Mouse (Mus musculus): ENCODE results near the gene Sacs. TPM values are rescaled to one million over a fixed set of nuclear protein-coding genes. Genes with fewer than 3 reads are reported as not detected.

The Sacs gene
- polyA plus RNA-seq, 1 experiment from 2014 or later, result 0.95 TPM

DNA sequence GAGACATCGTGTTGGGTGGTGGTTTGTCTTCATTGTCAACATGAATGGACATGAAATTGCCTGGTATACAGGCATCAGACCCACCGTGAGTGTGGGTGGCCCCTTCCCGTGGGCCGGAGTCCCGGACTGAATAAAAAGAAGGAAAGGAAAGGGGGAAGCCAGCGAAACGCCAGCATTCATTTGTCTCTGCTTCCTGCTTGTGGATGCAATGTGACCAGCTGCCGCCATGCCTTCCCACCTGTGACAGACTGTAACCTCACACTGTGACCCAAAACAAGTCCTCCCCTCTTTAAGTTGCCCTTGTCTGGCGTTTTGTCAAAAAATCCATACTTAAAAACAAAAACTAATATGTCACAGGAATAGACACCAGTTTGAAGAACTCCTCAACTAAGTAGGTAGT lies 27.7 kb downstream of the Sacs start:
- no peak overlapping the region for H3K9ac ChIP-seq (ENCODE audit: low read length)
- DNase-seq (ENCODE audit: low spot score) (no peak), ATAC-seq (ENCODE audit: low FRiP score, low TSS enrichment) (no peak)
- TF ChIP-seq EP300 (optimal IDR thresholded peaks at IDR 0.05), result no peak
- TF ChIP-seq CTCF (IDR thresholded peaks at IDR 0.05; ENCODE audit: low read depth), result no peak
- 73% methylated on average over 9 of the region's 9 CpGs for WGBS
- no peak overlapping the region for H3K4me3 ChIP-seq (ENCODE audit: low read depth, low read length)
- 0 out of 2 replicates have a peak, but pooled peaks cover 3% of the 10 kb centered on the region for H3K4me1 ChIP-seq (replicated peaks; ENCODE audit: control insufficient read depth, insufficient read depth)
- no peaks in the 10 kb centered on the region for H3K27me3 ChIP-seq (ENCODE audit: control insufficient read depth, insufficient read depth, low read length)
- no peaks in the 10 kb centered on the region for H3K9me3 ChIP-seq (ENCODE audit: control insufficient read depth, low read length)
- H3K4me2 ChIP-seq (replicated peaks; ENCODE audit: low read depth), result no peak overlapping the region
- no peaks in the 10 kb centered on the region for H3K36me3 ChIP-seq (ENCODE audit: control insufficient read depth, insufficient read depth, low read length)
- H3K27ac ChIP-seq (replicated peaks), result no peak overlapping the region

DNA sequence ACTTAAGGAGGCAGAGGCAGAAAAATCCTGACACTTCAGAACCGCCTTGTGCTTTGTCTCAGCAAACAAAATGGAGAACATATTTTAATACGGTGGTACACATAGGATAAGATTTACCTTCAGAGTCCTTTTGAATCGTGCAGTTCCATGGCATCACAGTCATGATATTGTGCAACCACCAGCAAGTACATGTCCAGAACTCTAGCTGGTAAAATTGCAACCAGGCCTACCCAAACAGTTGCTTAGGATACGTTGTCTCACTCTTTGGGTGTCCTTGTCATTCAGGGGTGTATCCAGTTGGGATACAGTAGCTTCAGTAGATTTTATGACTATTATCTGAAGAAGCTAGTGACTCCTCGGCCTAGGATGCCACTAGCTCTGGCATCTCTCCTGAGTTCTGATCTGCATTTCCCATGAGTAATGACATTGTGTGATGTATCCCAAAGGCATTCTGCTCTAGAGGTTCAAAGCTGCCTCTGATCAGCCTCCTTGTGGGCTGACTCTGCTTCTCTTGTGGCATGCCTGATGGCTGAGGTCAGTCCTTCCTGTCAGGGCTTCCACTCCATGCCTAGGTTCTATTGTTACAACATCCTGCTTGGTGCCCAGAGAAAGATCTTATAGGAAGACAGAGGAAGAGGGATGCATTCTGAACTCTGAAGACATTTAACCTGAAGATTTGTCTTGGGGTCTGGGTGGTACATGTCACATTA lies 33.2 kb downstream of the Sacs start:
- WGBS, result 83% methylated on average over 5 of the region's 5 CpGs
- H3K36me3 ChIP-seq (ENCODE audit: control insufficient read depth, insufficient read depth, low read length), result no peaks in the 10 kb centered on the region
- ATAC-seq (ENCODE audit: low FRiP score, low TSS enrichment) (no peak), DNase-seq (ENCODE audit: low spot score) (no peak)
- no peaks in the 10 kb centered on the region for H3K4me1 ChIP-seq (replicated peaks; ENCODE audit: control insufficient read depth, insufficient read depth)
- no peaks in the 10 kb centered on the region for H3K27me3 ChIP-seq (ENCODE audit: control insufficient read depth, insufficient read depth, low read length)
- H3K4me2 ChIP-seq (replicated peaks; ENCODE audit: low read depth), result no peak overlapping the region
- no peaks in the 10 kb centered on the region for H3K9me3 ChIP-seq (ENCODE audit: control insufficient read depth, low read length)
- no peak overlapping the region for H3K27ac ChIP-seq (replicated peaks)
- no peak overlapping the region for H3K9ac ChIP-seq (ENCODE audit: low read length)
- TF ChIP-seq EP300 (optimal IDR thresholded peaks at IDR 0.05) (no peak), CTCF (IDR thresholded peaks at IDR 0.05; ENCODE audit: low read depth) (no peak)
- H3K4me3 ChIP-seq (ENCODE audit: low read depth, low read length), result no peak overlapping the region

GRCm38 (mm10) chr14:61172548-61173158 lies 34.4 kb downstream of the Sacs start:
- H3K9me3 ChIP-seq (ENCODE audit: control insufficient read depth, low read length), result no peaks in the 10 kb centered on the region
- H3K4me3 ChIP-seq (ENCODE audit: low read depth, low read length), result peak overlapping the region; percentile 66
- no peaks in the 10 kb centered on the region for H3K36me3 ChIP-seq (ENCODE audit: control insufficient read depth, insufficient read depth, low read length)
- no peaks in the 10 kb centered on the region for H3K27me3 ChIP-seq (ENCODE audit: control insufficient read depth, insufficient read depth, low read length)
- H3K4me1 ChIP-seq (replicated peaks; ENCODE audit: control insufficient read depth, insufficient read depth), result no peaks in the 10 kb centered on the region
- peak; percentile 99 for DNase-seq (ENCODE audit: low spot score)
- H3K9ac ChIP-seq (ENCODE audit: low read length), result peak overlapping the region; percentile 74
- no peak for TF ChIP-seq CTCF (IDR thresholded peaks at IDR 0.05; ENCODE audit: low read depth)
- no peak for TF ChIP-seq EP300 (optimal IDR thresholded peaks at IDR 0.05)
- WGBS, result under 1% methylated on average over 48 of the region's 52 CpGs
- peak overlapping the region; percentile 88 for H3K27ac ChIP-seq (replicated peaks)
- ATAC-seq (ENCODE audit: low FRiP score, low TSS enrichment), result peak; percentile 99
- peak overlapping the region; percentile 83 for H3K4me2 ChIP-seq (replicated peaks; ENCODE audit: low read depth)

DNA sequence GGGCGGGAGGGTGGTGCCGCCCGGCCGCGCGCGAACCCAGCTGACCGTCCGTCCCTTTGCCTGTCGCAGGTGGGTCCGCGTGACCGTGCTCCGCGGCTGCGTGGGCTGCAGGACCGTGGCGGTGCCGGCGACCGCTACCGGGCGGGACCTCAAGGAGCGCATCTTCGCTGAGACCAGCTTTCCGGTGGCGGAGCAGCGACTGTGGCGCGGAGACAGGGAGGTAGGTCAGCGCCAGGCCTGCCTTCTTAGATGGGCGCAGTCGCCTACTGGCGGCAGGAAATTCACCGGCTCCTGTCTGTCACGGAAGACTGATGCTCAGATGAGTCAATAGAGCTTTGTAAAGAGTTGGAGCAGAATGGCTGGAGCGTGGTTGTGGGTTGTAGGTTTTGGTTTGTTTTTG lies 35.0 kb downstream of the Sacs start:
- WGBS, result 0% methylated on average over 36 of the region's 37 CpGs
- no peaks in the 10 kb centered on the region for H3K27me3 ChIP-seq (ENCODE audit: control insufficient read depth, insufficient read depth, low read length)

GRCm38 (mm10) chr14:61191904-61192303 lies 53.6 kb downstream of the Sacs start:
- DNase-seq (ENCODE audit: low spot score), result no peak
- Histone ChIP-seq H3K36me3 (ENCODE audit: control insufficient read depth, insufficient read depth, low read length) (no peaks in the 10 kb centered on the region), H3K27ac (replicated peaks) (no peak overlapping the region), H3K4me2 (replicated peaks; ENCODE audit: low read depth) (no peak overlapping the region), H3K9ac (ENCODE audit: low read length) (no peak overlapping the region), H3K4me3 (ENCODE audit: low read depth, low read length) (no peak overlapping the region), H3K4me1 (replicated peaks; ENCODE audit: control insufficient read depth, insufficient read depth) (no peaks in the 10 kb centered on the region), H3K27me3 (ENCODE audit: control insufficient read depth, insufficient read depth, low read length) (no peaks in the 10 kb centered on the region), H3K9me3 (ENCODE audit: control insufficient read depth, low read length) (no peaks in the 10 kb centered on the region)
- ATAC-seq (ENCODE audit: low FRiP score, low TSS enrichment), result no peak
- no peak for TF ChIP-seq EP300 (optimal IDR thresholded peaks at IDR 0.05)
- 77% methylated on average over 7 of the region's 7 CpGs for WGBS

More for the DNA sequence above, 35.0 kb downstream of the Sacs start:
- H3K9me3 ChIP-seq (ENCODE audit: control insufficient read depth, low read length), result no peaks in the 10 kb centered on the region
- ATAC-seq (ENCODE audit: low FRiP score, low TSS enrichment) (peak; percentile 22), DNase-seq (ENCODE audit: low spot score) (no peak)
- H3K36me3 ChIP-seq (ENCODE audit: control insufficient read depth, insufficient read depth, low read length), result no peaks in the 10 kb centered on the region
- no peaks in the 10 kb centered on the region for H3K4me1 ChIP-seq (replicated peaks; ENCODE audit: control insufficient read depth, insufficient read depth)
- peak overlapping the region; percentile 88 for H3K27ac ChIP-seq (replicated peaks)
- peak overlapping the region; percentile 74 for H3K9ac ChIP-seq (ENCODE audit: low read length)
- peak; percentile 54 for TF ChIP-seq CTCF (IDR thresholded peaks at IDR 0.05; ENCODE audit: low read depth)
- TF ChIP-seq EP300 (optimal IDR thresholded peaks at IDR 0.05), result no peak
- peak overlapping the region; percentile 83 for H3K4me2 ChIP-seq (replicated peaks; ENCODE audit: low read depth)
- H3K4me3 ChIP-seq (ENCODE audit: low read depth, low read length), result peak overlapping the region; percentile 66

DNA sequence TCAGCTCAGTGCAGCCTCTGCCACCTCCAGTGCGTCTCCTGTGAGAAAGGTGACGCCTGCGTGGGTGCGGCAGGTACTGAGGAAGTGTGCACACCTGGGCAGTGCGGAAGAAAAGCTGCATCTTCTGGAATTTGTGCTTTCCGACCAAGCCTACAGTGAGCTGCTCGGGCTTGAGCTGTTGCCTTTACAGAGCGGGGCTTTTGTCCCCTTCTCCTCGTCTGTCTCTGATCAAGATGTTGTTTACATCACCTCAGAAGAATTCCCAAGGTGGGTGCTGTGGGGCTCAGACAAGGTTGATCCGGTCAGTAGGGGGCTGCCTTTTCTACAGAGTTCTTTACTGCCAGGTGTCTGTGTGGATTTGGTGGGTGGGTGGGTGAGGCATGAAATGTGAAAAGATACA lies 54.1 kb downstream of the Sacs start:
- Histone ChIP-seq H3K9me3 (ENCODE audit: control insufficient read depth, low read length) (no peaks in the 10 kb centered on the region), H3K4me3 (ENCODE audit: low read depth, low read length) (no peak overlapping the region), H3K36me3 (ENCODE audit: control insufficient read depth, insufficient read depth, low read length) (no peaks in the 10 kb centered on the region), H3K9ac (ENCODE audit: low read length) (no peak overlapping the region), H3K4me1 (replicated peaks; ENCODE audit: control insufficient read depth, insufficient read depth) (no peaks in the 10 kb centered on the region), H3K27me3 (ENCODE audit: control insufficient read depth, insufficient read depth, low read length) (no peaks in the 10 kb centered on the region), H3K4me2 (replicated peaks; ENCODE audit: low read depth) (no peak overlapping the region), H3K27ac (replicated peaks) (no peak overlapping the region)
- no peak for ATAC-seq (ENCODE audit: low FRiP score, low TSS enrichment)
- WGBS, result 60% methylated on average over 10 of the region's 10 CpGs
- TF ChIP-seq EP300 (optimal IDR thresholded peaks at IDR 0.05) (no peak), CTCF (IDR thresholded peaks at IDR 0.05; ENCODE audit: low read depth) (no peak)
- DNase-seq (ENCODE audit: low spot score), result no peak
